Mouse (Mus musculus): ENCODE data around the gene Ifnlr1. TPM values are rescaled to one million over a fixed set of nuclear protein-coding genes. Genes with fewer than 3 reads are reported as not detected.

The Ifnlr1 gene
- polyA plus RNA-seq, 1 experiment, result 2.2 TPM

DNA sequence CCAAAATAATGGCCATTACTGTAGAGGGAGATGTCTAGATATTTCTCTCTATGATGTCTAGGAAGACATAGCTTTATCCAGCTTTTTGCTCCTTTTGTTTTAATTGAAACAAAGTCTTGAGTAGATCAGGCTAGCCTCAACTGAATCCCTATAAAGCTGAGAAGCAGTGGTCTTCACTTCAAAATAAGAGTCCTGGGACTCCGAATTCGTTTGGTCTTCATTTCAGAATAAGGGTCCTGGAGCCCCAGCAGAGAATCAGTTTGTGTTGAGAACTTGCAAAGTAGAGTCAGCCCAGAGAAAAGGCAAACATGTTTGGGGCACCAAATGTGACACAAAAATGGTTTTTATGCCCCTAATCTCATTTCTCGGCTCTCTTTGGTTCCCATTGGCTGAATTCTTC lies 1.4 kb upstream of the Ifnlr1 start:
- Histone ChIP-seq H3K4me1 (ENCODE audit: control insufficient read depth, insufficient read depth, low read length) (0 out of 2 replicates have a peak, but pooled peaks cover 2% of the 10 kb centered on the region), H3K36me3 (ENCODE audit: control insufficient read depth, insufficient read depth, low read length) (no peaks in the 10 kb centered on the region), H3K27ac (ENCODE audit: insufficient read depth, low read depth, low read length) (no peak overlapping the region), H3K4me3 (ENCODE audit: insufficient read depth, low read depth, low read length) (no peak overlapping the region), H3K27me3 (replicated peaks; ENCODE audit: control insufficient read depth, insufficient read depth, low read length) (no peaks in the 10 kb centered on the region)
- TF ChIP-seq CTCF (conservative IDR thresholded peaks at IDR 0.05; ENCODE audit: insufficient read depth, insufficient read length, low read depth, low read length) (no peak), POLR2A (IDR thresholded peaks at IDR 0.05; ENCODE audit: low read depth, low read length) (no peak)
- WGBS, result 42% methylated on average over 3 of the region's 3 CpGs
- no peak for DNase-seq

DNA sequence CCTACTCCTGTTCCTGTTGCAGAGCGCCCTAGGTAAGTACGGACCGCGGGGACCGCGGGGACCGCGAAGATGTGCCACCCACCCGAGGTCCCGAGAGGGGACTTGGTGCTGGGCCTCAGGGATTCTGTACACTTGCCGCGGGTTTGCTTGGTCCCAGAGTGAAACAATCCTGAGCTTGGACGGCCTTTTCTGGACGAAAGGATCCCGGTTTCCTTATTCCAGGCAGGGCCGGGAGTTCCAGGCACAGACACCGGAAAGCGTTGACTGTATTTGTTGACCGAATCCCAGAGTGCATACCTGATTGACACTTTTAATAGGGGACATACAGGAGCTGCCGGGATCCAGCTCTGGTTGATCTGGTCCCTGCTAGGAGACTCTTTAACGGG lies 474 bp downstream of the Ifnlr1 start:
- peak; percentile 18 for DNase-seq
- Histone ChIP-seq H3K4me3 (ENCODE audit: insufficient read depth, low read depth, low read length) (peak overlapping the region; percentile 78), H3K27ac (ENCODE audit: insufficient read depth, low read depth, low read length) (no peak overlapping the region), H3K27me3 (replicated peaks; ENCODE audit: control insufficient read depth, insufficient read depth, low read length) (no peaks in the 10 kb centered on the region), H3K4me1 (ENCODE audit: control insufficient read depth, insufficient read depth, low read length) (0 out of 2 replicates have a peak, but pooled peaks cover 2% of the 10 kb centered on the region), H3K36me3 (ENCODE audit: control insufficient read depth, insufficient read depth, low read length) (no peaks in the 10 kb centered on the region)
- TF ChIP-seq CTCF (conservative IDR thresholded peaks at IDR 0.05; ENCODE audit: insufficient read depth, insufficient read length, low read depth, low read length), result no peak
- no peak for TF ChIP-seq POLR2A (IDR thresholded peaks at IDR 0.05; ENCODE audit: low read depth, low read length)
- 2% methylated on average over 21 of the region's 21 CpGs for WGBS

DNA sequence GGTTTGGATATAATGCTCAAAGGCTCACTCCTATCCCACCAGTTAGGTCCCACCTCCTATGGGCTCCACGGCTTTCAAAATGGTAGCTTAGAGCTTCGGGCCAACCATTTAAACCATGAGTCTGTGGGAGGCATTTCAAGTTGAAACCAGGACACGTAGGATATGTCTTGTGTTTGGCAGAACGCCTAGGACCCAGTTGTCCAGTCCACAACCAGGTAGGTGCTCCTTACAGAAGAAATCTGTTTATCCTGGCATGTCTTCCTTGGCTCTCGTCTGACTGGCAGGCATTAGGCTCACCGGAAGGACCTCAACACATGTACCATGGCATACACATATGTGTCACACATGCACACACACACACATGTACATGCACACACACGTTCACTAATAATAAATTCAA lies 3.7 kb downstream of the Ifnlr1 start:
- Histone ChIP-seq H3K4me3 (ENCODE audit: insufficient read depth, low read depth, low read length) (no peak overlapping the region), H3K4me1 (ENCODE audit: control insufficient read depth, insufficient read depth, low read length) (0 out of 2 replicates have a peak, but pooled peaks cover 2% of the 10 kb centered on the region), H3K27ac (ENCODE audit: insufficient read depth, low read depth, low read length) (no peak overlapping the region), H3K27me3 (replicated peaks; ENCODE audit: control insufficient read depth, insufficient read depth, low read length) (no peaks in the 10 kb centered on the region), H3K36me3 (ENCODE audit: control insufficient read depth, insufficient read depth, low read length) (no peaks in the 10 kb centered on the region)
- WGBS, result 82% methylated on average over 7 of the region's 7 CpGs
- DNase-seq, result no peak
- TF ChIP-seq POLR2A (IDR thresholded peaks at IDR 0.05; ENCODE audit: low read depth, low read length), result no peak
- TF ChIP-seq CTCF (conservative IDR thresholded peaks at IDR 0.05; ENCODE audit: insufficient read depth, insufficient read length, low read depth, low read length), result no peak

- peak; percentile 44 for DNase-seq
- WGBS, result 62% methylated on average over 11 of the region's 11 CpGs
- Histone ChIP-seq H3K27me3 (replicated peaks; ENCODE audit: control insufficient read depth, insufficient read depth, low read length) (no peaks in the 10 kb centered on the region), H3K36me3 (ENCODE audit: control insufficient read depth, insufficient read depth, low read length) (no peaks in the 10 kb centered on the region), H3K27ac (ENCODE audit: insufficient read depth, low read depth, low read length) (no peak overlapping the region), H3K4me3 (ENCODE audit: insufficient read depth, low read depth, low read length) (no peak overlapping the region), H3K4me1 (ENCODE audit: control insufficient read depth, insufficient read depth, low read length) (0 out of 2 replicates have a peak, but pooled peaks cover 2% of the 10 kb centered on the region)
- TF ChIP-seq CTCF (conservative IDR thresholded peaks at IDR 0.05; ENCODE audit: insufficient read depth, insufficient read length, low read depth, low read length) (no peak), POLR2A (IDR thresholded peaks at IDR 0.05; ENCODE audit: low read depth, low read length) (no peak)
Observed at GRCm38 (mm10) chr4:135690241-135690640, 4.2 kb downstream of the Ifnlr1 start.

GRCm38 (mm10) chr4:135692916-135693315 lies 6.8 kb downstream of the Ifnlr1 start:
- no peak overlapping the region for H3K4me3 ChIP-seq (ENCODE audit: insufficient read depth, low read depth, low read length)
- TF ChIP-seq POLR2A (IDR thresholded peaks at IDR 0.05; ENCODE audit: low read depth, low read length), result no peak
- no peak for TF ChIP-seq CTCF (conservative IDR thresholded peaks at IDR 0.05; ENCODE audit: insufficient read depth, insufficient read length, low read depth, low read length)
- no peak for DNase-seq
- H3K36me3 ChIP-seq (ENCODE audit: control insufficient read depth, insufficient read depth, low read length), result no peaks in the 10 kb centered on the region
- WGBS, result 77% methylated on average over 4 of the region's 4 CpGs
- H3K27me3 ChIP-seq (replicated peaks; ENCODE audit: control insufficient read depth, insufficient read depth, low read length), result no peaks in the 10 kb centered on the region
- H3K4me1 ChIP-seq (ENCODE audit: control insufficient read depth, insufficient read depth, low read length), result no peaks in the 10 kb centered on the region
- no peak overlapping the region for H3K27ac ChIP-seq (ENCODE audit: insufficient read depth, low read depth, low read length)

DNA sequence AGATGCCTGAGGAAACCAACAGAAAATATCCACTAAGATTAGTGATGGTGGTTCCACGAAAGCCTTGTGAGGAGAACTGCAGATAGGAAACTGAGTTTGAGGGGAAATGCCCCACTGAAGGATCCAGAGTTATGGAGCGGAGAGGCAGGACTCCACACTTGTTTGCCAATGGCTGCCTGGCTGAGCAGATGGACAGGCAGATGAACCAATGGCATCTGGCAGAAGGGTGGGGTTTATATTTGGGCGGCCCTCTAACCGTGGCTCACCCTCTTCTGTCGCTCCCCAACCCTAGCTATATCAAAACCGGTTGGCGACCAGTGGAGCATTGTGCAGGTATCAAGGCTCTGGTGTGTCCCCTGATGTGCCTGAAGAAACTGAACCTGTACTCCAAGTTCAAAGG lies 12.4 kb downstream of the Ifnlr1 start:
- Histone ChIP-seq H3K27ac (ENCODE audit: insufficient read depth, low read depth, low read length) (no peak overlapping the region), H3K4me1 (ENCODE audit: control insufficient read depth, insufficient read depth, low read length) (no peaks in the 10 kb centered on the region), H3K4me3 (ENCODE audit: insufficient read depth, low read depth, low read length) (no peak overlapping the region), H3K36me3 (ENCODE audit: control insufficient read depth, insufficient read depth, low read length) (no peaks in the 10 kb centered on the region), H3K27me3 (replicated peaks; ENCODE audit: control insufficient read depth, insufficient read depth, low read length) (no peaks in the 10 kb centered on the region)
- TF ChIP-seq CTCF (conservative IDR thresholded peaks at IDR 0.05; ENCODE audit: insufficient read depth, insufficient read length, low read depth, low read length) (no peak), POLR2A (IDR thresholded peaks at IDR 0.05; ENCODE audit: low read depth, low read length) (no peak)
- DNase-seq, result no peak
- WGBS, result 91% methylated on average over 7 of the region's 7 CpGs

DNA sequence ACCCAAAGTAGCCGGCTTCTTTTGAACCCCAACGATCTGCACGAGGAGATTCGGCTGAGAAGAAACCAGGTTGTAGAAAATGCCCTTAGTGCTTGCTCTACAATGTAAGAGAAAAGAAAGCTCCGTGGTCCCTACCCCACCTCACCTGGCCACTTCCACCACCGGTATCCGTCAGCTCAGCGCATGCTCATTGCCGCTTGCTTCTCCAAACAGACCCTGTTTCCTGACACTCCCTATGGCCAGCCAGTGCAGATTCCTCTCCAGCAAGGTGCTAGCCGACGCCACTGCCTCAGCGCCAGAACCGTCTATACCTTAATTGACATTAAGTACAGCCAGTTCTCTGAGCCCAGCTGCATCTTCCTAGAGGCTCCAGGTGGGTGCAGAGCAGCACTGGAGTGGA lies 17.4 kb downstream of the Ifnlr1 start:
- Histone ChIP-seq H3K27me3 (replicated peaks; ENCODE audit: control insufficient read depth, insufficient read depth, low read length) (no peaks in the 10 kb centered on the region), H3K27ac (ENCODE audit: insufficient read depth, low read depth, low read length) (0 out of 2 replicates have a peak overlapping the region, but pooled peaks have one; percentile 13), H3K4me1 (ENCODE audit: control insufficient read depth, insufficient read depth, low read length) (no peaks in the 10 kb centered on the region), H3K36me3 (ENCODE audit: control insufficient read depth, insufficient read depth, low read length) (no peaks in the 10 kb centered on the region; the same call in 1 of the 2 replicates), H3K4me3 (ENCODE audit: insufficient read depth, low read depth, low read length) (no peak overlapping the region)
- WGBS, result 83% methylated on average over 13 of the region's 13 CpGs
- no peak for TF ChIP-seq CTCF (conservative IDR thresholded peaks at IDR 0.05; ENCODE audit: insufficient read depth, insufficient read length, low read depth, low read length)
- no peak for TF ChIP-seq POLR2A (IDR thresholded peaks at IDR 0.05; ENCODE audit: low read depth, low read length)
- no peak for DNase-seq
